Mouse (Mus musculus) heart, embryonic 15.5 days (tissue): ENCODE data around the gene Itga1. TPM values are rescaled to one million over a fixed set of nuclear protein-coding genes. Genes with fewer than 3 reads are reported as not detected.
A peak's percentile ranks its signal among the peaks of the same experiment; 100 is the strongest.

Experiments
- ATAC-seq: fragments of 200-750 bp; cut with Nextera tagmentation; replicated peaks from 2 replicates; pipeline ENCODE4 v1.8.0; 2017; ENCODE audit warnings: low read depth, moderate TSS enrichment; ENCODE audit not compliant: insufficient number of reproducible peaks, insufficient read depth, low FRiP score
- H3K27ac ChIP-seq: fragments of 300-500 bp; sonication (generic); 2 replicates; pipeline ENCODE4 v1.5.1; 2015; ENCODE audit warnings: mild to moderate bottlenecking, inconsistent platforms
- H3K27me3 ChIP-seq: fragments of 300-500 bp; sonication (generic); 2 replicates; pipeline ENCODE4 v1.6.1; 2015; ENCODE audit warnings: inconsistent platforms
- H3K36me3 ChIP-seq: fragments of 300-500 bp; sonication (generic); 2 replicates; pipeline ENCODE4 v1.6.1; 2015; ENCODE audit warnings: mild to moderate bottlenecking, inconsistent platforms
- H3K4me1 ChIP-seq: fragments of 300-500 bp; sonication (generic); replicated peaks from 2 replicates; pipeline ENCODE4 v1.6.1; 2015; ENCODE audit warnings: inconsistent platforms
- H3K4me2 ChIP-seq: fragments of 300-500 bp; sonication (generic); 2 replicates; pipeline ENCODE4 v1.6.1; 2015; ENCODE audit warnings: inconsistent platforms, mild to moderate bottlenecking, moderate library complexity
- H3K4me3 ChIP-seq: fragments of 300-500 bp; sonication (generic); 2 replicates; pipeline ENCODE4 v1.5.1; 2015; ENCODE audit warnings: mild to moderate bottlenecking, inconsistent platforms
- H3K9ac ChIP-seq: fragments of 300-500 bp; sonication (generic); 2 replicates; pipeline ENCODE4 v1.6.1; 2015; ENCODE audit warnings: mild to moderate bottlenecking, inconsistent platforms
- H3K9me3 ChIP-seq: fragments of 300-500 bp; sonication (generic); replicated peaks from 2 replicates; pipeline ENCODE4 v1.6.1; 2016; ENCODE audit warnings: inconsistent platforms
- WGBS: fragments of 180-500 bp; shearing (Covaris S2); methylation state at CpG from one replicate; pipeline ENCODE4 v1.1.7; 2015; ENCODE audit warnings: mixed read lengths; 5-methylcytosine and 5-hydroxymethylcytosine counted together
- polyA plus RNA-seq: library from polyadenylated mRNA; unstranded; fragments of >200 nt; fragmentation: Nextera tagmentation; extraction: Ambion mirVana; gene quantifications from 2 replicates; pipeline ENCODE4 v1.2.1, GENCODE M21; 2015

Itga1 gene
- polyA plus RNA-seq, 1 experiment from 2014 or later, result 25.6 TPM

DNA sequence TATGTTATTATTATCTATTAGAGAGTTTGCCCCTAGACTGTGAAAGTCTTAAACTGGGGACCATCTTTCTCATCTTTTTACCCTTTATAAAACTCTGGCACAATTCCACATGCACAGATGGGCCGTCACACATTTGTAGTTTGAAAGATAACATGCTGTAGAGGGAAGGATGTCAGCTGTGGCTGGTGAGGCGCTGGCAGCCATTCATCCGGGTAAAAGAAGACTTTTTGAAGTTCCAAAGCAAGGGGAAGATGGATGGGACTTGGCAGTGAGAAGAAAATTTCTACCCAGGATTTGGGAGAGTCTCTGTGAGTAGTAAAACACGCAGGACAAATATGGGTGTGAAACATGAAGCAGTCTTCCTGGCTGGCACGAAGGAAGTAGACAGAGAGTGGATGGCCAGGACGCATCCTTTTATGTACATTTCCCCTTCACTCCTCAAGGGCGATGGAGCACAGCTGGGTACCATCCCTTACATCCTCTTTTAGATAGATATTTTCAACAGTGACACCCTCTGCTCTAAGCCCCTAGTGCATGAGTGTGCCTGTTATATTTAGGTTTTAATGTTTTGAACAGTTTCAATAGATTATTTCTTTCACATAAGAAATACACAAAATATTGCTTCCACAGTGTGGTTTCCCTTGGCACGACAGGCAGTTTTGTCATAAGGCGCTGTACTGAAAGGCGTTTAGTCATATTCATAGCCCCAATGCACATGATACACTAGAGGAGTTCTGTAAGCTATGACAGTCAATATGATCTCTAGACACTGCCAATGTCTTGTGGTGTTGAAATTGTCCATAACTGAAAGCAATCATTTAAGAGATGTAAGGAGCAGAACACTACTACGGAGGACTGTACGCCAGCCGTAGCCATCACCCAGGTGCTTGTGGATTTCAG is 50.9 kb downstream of the Itga1 start:
- H3K27ac ChIP-seq, result no peak overlapping the region
- ATAC-seq, result no peak
- H3K4me1 ChIP-seq, result peaks cover 10% of the 10 kb centered on the region
- H3K4me3 ChIP-seq, result no peak overlapping the region
- H3K36me3 ChIP-seq, result peaks cover 3% of the 10 kb centered on the region; the same call in 1 of the 2 replicates
- H3K4me2 ChIP-seq, result no peak overlapping the region
- 63% methylated on average over 13 of the region's 13 CpGs for WGBS
- H3K9me3 ChIP-seq, result no peaks in the 10 kb centered on the region
- H3K9ac ChIP-seq, result no peak overlapping the region
- no peaks in the 10 kb centered on the region for H3K27me3 ChIP-seq

DNA sequence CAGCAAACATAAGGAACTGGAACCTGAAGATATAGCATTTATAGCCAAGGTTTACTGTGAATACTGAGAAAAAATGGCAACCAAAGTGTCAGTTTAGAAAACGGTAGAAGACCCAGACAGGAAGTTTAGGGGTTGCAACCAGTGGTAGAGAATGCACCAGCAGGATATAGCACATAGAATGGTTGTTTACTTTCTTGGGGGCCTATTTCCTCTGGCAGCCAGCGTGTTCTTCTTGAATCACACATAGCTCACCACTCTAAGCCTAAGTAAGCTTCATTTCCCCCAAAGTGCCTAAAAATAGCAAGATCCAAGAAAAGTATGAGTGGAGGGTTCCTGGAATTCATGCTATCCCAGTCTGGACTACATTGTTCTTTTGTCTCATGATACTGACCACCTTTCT is 59.1 kb downstream of the Itga1 start:
- Histone ChIP-seq H3K36me3 (peaks cover 2% of the 10 kb centered on the region; the same call in 1 of the 2 replicates), H3K9ac (no peak overlapping the region), H3K9me3 (no peaks in the 10 kb centered on the region), H3K4me3 (no peak overlapping the region), H3K4me2 (no peak overlapping the region), H3K27me3 (no peaks in the 10 kb centered on the region), H3K27ac (peak overlapping the region; percentile 28; the same call in 1 of the 2 replicates), H3K4me1 (peaks cover 4% of the 10 kb centered on the region)
- no peak for ATAC-seq
- WGBS, result 44% methylated on average over 2 of the region's 2 CpGs

DNA sequence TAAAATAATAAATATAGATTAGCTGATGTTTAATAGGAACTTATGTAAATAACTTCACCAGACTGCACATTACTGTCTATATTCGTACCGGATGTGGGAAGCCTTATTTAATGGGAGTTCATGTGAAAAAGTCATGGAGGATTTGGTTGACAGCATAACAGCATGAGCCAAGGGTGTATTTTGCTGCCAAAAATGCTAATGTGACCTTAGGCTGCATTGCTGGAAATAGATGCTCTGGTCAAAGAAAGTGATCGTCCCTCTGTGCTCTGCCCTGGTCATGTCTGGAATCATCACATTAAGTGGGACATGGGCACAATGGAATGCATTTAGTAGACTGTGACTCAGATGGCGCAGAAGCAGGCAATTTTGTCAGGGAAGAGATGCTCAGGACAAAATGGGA is 64.5 kb downstream of the Itga1 start:
- Histone ChIP-seq H3K4me1 (peaks cover 9% of the 10 kb centered on the region), H3K4me2 (no peak overlapping the region), H3K27ac (no peak overlapping the region), H3K4me3 (no peak overlapping the region), H3K36me3 (peaks cover 3% of the 10 kb centered on the region; the same call in 1 of the 2 replicates), H3K27me3 (no peaks in the 10 kb centered on the region), H3K9me3 (no peaks in the 10 kb centered on the region), H3K9ac (no peak overlapping the region)
- WGBS, result 69% methylated on average over 4 of the region's 4 CpGs
- ATAC-seq, result no peak

DNA sequence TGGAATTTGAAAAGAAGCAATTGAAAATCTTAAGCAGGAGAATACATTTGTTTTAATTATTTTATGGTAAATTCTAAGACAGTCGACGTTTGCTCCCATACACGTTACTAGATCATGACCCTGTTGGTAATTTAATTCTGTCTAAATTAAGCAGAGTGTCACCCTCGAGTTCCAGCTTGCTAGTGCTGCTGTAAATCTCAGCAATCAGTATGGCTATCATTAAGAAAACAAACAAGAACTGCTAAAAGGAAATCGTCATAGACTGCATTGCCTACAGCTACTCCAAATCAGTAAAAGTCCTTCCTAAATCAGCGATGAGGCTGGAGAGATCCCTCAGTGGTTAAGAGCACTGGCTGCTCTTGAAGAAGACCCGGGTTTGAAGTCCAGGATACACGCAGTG is 66.4 kb downstream of the Itga1 start:
- 52% methylated on average over 8 of the region's 8 CpGs for WGBS
- H3K27ac ChIP-seq, result no peak overlapping the region
- no peak for ATAC-seq
- H3K4me2 ChIP-seq, result no peak overlapping the region
- H3K9ac ChIP-seq, result no peak overlapping the region
- H3K27me3 ChIP-seq, result no peaks in the 10 kb centered on the region
- H3K4me1 ChIP-seq, result peaks cover 20% of the 10 kb centered on the region
- no peak overlapping the region for H3K4me3 ChIP-seq
- H3K36me3 ChIP-seq, result peaks cover 3% of the 10 kb centered on the region; the same call in 1 of the 2 replicates
- H3K9me3 ChIP-seq, result no peaks in the 10 kb centered on the region

DNA sequence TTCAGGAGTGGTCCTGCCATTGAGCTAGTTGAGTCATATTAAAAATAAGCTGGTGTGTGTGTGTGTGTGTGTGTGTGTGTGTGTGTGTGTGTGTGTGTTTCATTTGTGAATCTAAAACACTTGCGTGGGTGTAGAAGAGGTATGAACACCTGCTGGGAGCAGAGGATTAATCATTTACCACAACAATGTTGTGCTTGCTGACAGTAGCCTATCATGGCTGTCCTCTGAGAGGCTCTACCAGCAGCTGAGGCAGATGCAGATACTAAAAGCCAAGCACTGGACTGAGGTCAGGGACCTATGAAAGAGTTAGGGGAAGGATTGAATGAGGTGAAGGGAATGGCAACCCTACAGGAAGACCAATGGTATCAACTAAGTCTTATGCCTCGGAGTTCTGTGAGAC is 68.6 kb downstream of the Itga1 start:
- WGBS, result 87% methylated on average over 2 of the region's 2 CpGs
- no peak for ATAC-seq
- no peaks in the 10 kb centered on the region for H3K27me3 ChIP-seq
- no peak overlapping the region for H3K4me2 ChIP-seq
- H3K9ac ChIP-seq, result no peak overlapping the region
- no peak overlapping the region for H3K27ac ChIP-seq
- H3K4me1 ChIP-seq, result peaks cover 22% of the 10 kb centered on the region
- H3K4me3 ChIP-seq, result no peak overlapping the region
- H3K9me3 ChIP-seq, result no peaks in the 10 kb centered on the region
- peaks cover 3% of the 10 kb centered on the region; the same call in 1 of the 2 replicates for H3K36me3 ChIP-seq

DNA sequence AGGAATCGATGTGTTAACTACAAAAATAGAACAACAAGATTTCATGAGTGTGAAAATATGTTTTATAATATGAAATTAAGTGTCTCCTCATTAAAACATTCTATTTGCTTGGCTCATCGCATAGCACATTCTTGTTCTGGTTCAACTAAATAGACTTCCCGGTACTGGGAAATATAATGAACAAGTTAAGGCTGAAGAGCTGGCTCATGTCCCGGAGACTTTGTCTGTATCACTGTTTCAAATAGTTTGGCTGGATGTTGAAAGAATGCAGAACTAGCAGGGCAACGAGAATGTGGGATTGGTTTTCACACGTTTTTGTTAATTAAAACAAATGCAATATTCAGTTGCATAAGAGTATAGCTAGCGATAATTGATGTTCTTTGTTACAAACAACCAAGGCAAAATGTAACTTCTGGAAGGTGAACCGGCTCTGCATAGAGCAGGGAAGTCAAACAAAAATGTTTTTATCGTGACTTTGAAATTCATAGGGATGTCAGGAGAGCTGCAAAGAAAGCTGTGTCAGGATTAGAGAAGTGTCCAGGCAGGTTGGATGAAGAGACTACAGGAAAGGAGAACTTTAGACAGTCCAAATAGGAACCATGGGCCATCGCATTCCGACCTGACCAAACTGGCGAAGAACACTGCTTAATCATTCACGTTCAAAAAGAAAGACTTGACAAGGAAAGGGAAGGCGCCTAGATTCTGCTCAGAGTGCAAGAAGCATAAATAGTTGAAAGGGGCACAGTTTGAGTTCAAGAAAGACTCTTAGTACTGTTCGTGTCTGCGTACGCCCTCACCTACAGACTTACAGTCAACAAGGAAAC is 70.4 kb downstream of the Itga1 start:
- peaks cover 3% of the 10 kb centered on the region; the same call in 1 of the 2 replicates for H3K36me3 ChIP-seq
- H3K4me2 ChIP-seq, result peak overlapping the region; percentile 13; the same call in 1 of the 2 replicates
- ATAC-seq, result no peak
- H3K9ac ChIP-seq, result no peak overlapping the region
- WGBS, result 55% methylated on average over 17 of the region's 17 CpGs
- no peaks in the 10 kb centered on the region for H3K9me3 ChIP-seq
- H3K27me3 ChIP-seq, result no peaks in the 10 kb centered on the region
- H3K4me1 ChIP-seq, result peaks cover 15% of the 10 kb centered on the region; the same call in 1 of the 2 replicates
- H3K4me3 ChIP-seq, result no peak overlapping the region
- peak overlapping the region; percentile 73 for H3K27ac ChIP-seq

DNA sequence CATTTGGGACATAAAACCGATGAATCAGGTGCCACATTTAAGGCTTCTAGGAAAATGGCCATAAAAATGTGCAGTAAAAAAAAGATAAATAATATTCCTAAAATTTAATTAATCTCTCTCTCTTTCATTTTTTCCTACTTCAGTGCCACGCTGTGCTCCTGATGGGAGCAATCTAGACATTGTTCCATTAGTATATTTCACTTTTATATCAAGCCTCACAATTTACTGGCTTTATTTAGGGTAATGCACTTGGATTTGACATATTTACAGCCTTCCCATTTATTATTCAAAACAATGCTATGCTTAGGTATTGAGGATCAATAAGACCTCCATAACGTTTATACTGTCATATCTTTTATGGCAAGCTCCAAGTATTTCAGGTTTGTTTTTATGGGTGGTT is 76.4 kb downstream of the Itga1 start:
- Histone ChIP-seq H3K4me3 (no peak overlapping the region), H3K4me1 (peaks cover 20% of the 10 kb centered on the region), H3K9ac (no peak overlapping the region), H3K27me3 (no peaks in the 10 kb centered on the region), H3K27ac (no peak overlapping the region), H3K4me2 (no peak overlapping the region), H3K9me3 (no peaks in the 10 kb centered on the region), H3K36me3 (no peaks in the 10 kb centered on the region)
- ATAC-seq, result no peak
- 91% methylated on average over 3 of the region's 3 CpGs for WGBS

DNA sequence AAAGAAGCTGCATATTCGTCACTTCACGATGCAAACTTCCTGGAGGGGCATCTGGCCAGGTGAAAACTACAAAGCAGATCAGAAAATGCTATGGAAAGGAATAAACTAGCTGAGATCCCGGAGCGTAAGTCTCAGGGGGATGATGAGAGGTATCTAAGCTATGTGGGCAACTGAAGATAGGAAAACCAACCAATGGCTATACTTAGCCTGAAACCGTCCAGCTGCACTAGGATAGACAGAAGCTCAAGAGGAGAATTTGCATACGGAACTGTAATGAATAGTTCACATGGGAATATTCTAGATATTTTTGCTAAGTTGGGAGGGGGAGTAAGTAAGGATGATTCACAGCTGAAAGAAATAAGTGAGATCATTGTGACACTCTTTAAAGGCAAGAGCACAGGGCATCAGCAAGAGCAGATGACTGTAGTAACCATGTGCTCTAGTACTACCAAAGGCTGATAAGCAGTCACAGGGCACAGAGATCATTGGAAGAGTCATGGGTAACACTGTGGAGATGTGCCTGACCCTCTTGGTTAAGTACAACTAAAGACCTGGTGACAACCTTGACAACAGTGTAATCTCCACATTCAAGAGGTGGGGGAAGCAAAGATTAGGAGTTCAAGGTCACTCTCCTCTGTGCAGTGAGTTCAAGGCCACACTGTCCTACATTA is 79.5 kb downstream of the Itga1 start:
- Histone ChIP-seq H3K27me3 (no peaks in the 10 kb centered on the region), H3K9me3 (no peaks in the 10 kb centered on the region), H3K27ac (peak overlapping the region; percentile 80), H3K9ac (no peak overlapping the region), H3K36me3 (no peaks in the 10 kb centered on the region), H3K4me2 (peak overlapping the region; percentile 31), H3K4me1 (peaks cover 27% of the 10 kb centered on the region), H3K4me3 (no peak overlapping the region)
- WGBS, result 35% methylated on average over 6 of the region's 6 CpGs
- ATAC-seq, result peak; percentile 69

DNA sequence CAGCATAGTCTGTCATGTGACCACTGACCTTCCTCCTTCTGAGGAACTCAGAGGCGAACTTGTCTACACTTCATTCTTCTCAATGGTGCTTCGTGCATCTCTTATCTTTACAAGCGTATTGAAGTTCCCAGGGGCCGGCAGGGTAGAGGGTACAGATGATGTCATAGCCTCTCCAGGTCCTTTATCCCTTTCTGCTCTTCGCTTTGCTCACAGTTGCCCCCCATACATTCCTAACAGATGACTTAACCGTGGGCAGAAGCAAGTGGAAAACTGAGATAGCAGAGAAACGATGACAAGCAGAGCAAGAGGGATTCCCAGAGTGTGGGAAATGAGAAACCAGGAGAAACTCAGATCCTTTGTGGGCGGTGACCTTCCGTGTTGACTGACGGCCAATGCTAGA is 80.4 kb downstream of the Itga1 start:
- Histone ChIP-seq H3K36me3 (no peaks in the 10 kb centered on the region), H3K27me3 (no peaks in the 10 kb centered on the region), H3K4me2 (peak overlapping the region; percentile 31), H3K4me1 (peaks cover 27% of the 10 kb centered on the region), H3K4me3 (no peak overlapping the region), H3K9ac (no peak overlapping the region), H3K27ac (peak overlapping the region; percentile 80), H3K9me3 (no peaks in the 10 kb centered on the region)
- peak; percentile 82 for ATAC-seq
- WGBS, result 8% methylated on average over 10 of the region's 10 CpGs

DNA sequence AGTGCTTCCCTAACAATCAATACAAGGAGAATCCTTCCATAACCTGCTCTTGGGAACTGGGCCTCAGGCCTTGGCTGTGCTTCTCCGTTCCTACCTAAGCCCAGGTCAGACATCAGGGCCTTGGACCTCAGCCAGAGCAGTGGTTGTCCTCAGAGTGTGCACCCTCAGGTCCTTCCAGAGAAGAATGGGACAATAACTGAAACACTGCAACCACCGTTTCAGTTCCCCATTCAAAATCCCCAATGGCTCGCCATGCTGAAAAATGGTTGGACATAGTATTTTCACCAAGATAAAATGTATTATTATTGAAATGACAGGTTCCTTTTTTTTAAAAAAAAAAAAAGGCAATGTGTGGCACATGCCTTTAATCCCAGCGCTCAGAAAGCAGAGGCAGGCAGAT is 81.0 kb downstream of the Itga1 start:
- H3K4me1 ChIP-seq, result peaks cover 27% of the 10 kb centered on the region
- no peak for ATAC-seq

DNA sequence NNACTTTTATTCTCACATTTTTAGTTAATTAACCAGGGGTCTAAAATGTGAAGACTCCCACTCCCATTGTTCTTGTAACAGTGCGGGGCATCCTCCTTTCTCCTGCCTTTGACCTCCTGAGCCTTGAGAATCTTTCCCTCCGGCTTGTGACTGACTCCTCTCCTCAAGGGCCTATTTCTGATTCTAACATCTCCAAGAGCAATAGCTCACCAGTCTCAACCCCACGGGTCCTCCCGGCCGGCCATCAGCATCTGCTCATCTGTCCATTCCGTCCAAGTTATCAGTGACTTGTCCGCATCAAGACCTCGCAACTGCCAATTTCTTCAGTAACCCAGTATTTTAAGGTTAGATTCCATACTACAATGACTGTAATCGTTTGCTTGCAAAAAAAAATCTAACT is 84.2 kb downstream of the Itga1 start:
- no peak for ATAC-seq
- Histone ChIP-seq H3K4me3 (no peak overlapping the region), H3K27ac (peak overlapping the region; percentile 39; the same call in 1 of the 2 replicates), H3K4me1 (peaks cover 36% of the 10 kb centered on the region), H3K27me3 (no peaks in the 10 kb centered on the region), H3K36me3 (no peaks in the 10 kb centered on the region), H3K9ac (no peak overlapping the region), H3K9me3 (no peaks in the 10 kb centered on the region), H3K4me2 (no peak overlapping the region)
- 87% methylated on average over 9 of the region's 9 CpGs for WGBS

More for the DNA sequence above, 81.0 kb downstream of the Itga1 start:
- no peak overlapping the region for H3K4me2 ChIP-seq
- no peaks in the 10 kb centered on the region for H3K9me3 ChIP-seq
- WGBS, result 77% methylated on average over 4 of the region's 4 CpGs
- H3K4me3 ChIP-seq, result no peak overlapping the region
- peak overlapping the region; percentile 80 for H3K27ac ChIP-seq
- H3K27me3 ChIP-seq, result no peaks in the 10 kb centered on the region
- H3K9ac ChIP-seq, result no peak overlapping the region
- no peaks in the 10 kb centered on the region for H3K36me3 ChIP-seq
